Mouse (Mus musculus): ENCODE results near the gene Gm21560. TPM values are rescaled to one million over a fixed set of nuclear protein-coding genes. Genes with fewer than 3 reads are reported as not detected.

The Gm21560 gene
- not detected in 2 replicates for polyA plus RNA-seq (2015; fragmentation: Nextera tagmentation; extraction: Ambion mirVana)

DNA sequence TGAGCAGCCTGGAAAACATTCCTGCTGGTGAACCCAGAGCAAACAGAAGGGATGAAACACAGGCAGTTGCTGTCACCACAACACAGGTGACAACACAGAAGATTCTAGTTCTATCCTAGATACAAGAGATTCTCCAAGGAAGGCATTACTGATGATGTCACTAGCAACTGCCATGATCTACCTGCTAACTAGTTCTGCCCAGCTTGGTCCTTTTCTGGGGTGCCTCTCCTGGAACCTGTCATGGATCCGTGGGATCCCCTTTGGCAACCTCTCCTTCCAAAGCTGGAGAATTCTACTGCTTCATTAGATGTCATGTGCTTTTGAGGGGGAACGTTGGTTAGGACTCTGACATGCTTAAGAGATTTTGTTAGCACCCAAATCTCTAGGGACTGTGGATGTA lies at the start of gene Gm21560:
Gene Gm21560 (minus strand): TSS at position 101 of the 400 bp plus-strand sequence.

Other genes with a start within 250 kb of the Gm21560 start
- not detected in 2 replicates for gene Gm3453, start 240.2 kb downstream of the Gm21560 start, polyA plus RNA-seq (2015; fragmentation: Nextera tagmentation; extraction: Ambion mirVana)
- gene Gm6337, start 161.0 kb downstream of the Gm21560 start, polyA plus RNA-seq (2015; fragmentation: Nextera tagmentation; extraction: Ambion mirVana): not detected in 2 replicates
- gene Gm8206, start 125.3 kb downstream of the Gm21560 start, polyA plus RNA-seq (2015; fragmentation: Nextera tagmentation; extraction: Ambion mirVana): not detected in 2 replicates
- 0.15 and 0.49 TPM in 2 replicates for gene Gm3468, start 110.6 kb downstream of the Gm21560 start, polyA plus RNA-seq (2015; fragmentation: Nextera tagmentation; extraction: Ambion mirVana)
- not detected in 2 replicates for gene Gm3476, start 93.5 kb downstream of the Gm21560 start, polyA plus RNA-seq (2015; fragmentation: Nextera tagmentation; extraction: Ambion mirVana)
- gene Gm3411, start 68.0 kb upstream of the Gm21560 start, polyA plus RNA-seq (2015; fragmentation: Nextera tagmentation; extraction: Ambion mirVana): 0.17 and 0.35 TPM in 2 replicates
- gene Gm21103, start 85.6 kb upstream of the Gm21560 start, polyA plus RNA-seq (2015; fragmentation: Nextera tagmentation; extraction: Ambion mirVana): not detected in 2 replicates
- not detected in 2 replicates for gene Gm3618, start 124.4 kb upstream of the Gm21560 start, polyA plus RNA-seq (2015; fragmentation: Nextera tagmentation; extraction: Ambion mirVana)
- gene Gm16440, start 171.0 kb upstream of the Gm21560 start, polyA plus RNA-seq (2015; fragmentation: Nextera tagmentation; extraction: Ambion mirVana): not detected in 2 replicates
- 0.65 TPM in 1 of 2 replicates, not detected in the other for gene Gm3591, start 193.2 kb upstream of the Gm21560 start, polyA plus RNA-seq (2015; fragmentation: Nextera tagmentation; extraction: Ambion mirVana)
- not detected in 2 replicates for gene Gm3594, start 225.3 kb upstream of the Gm21560 start, polyA plus RNA-seq (2015; fragmentation: Nextera tagmentation; extraction: Ambion mirVana)